24 mouse cellular contexts compared by ENCODE assay signal in the genomic region with DNA sequence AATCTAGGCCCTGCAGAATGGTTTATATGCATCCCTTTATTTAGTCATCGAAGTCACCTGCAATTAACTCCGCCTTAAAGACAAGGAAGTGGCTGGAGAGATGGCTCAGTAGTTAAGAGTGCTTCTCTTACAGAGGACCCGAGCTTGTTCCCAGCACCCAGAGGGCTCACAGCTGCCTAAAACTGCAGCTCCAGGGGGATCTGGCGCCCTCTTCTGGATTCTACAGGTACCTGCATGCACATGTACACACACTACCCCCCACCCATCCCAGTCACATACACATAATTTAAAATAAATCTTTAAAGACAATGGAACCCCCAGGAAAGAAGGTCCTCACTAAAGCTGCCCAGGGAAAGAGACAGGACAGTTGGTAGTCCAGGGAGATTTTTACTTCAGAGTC.
DNase-seq lines count a peak whose midpoint lies in the region; ATAC-seq and TF ChIP-seq lines count a peak whose summit lies in the region.
"Had no signal": no experiment of that assay in that cellular context is flagged by ENCODE, and none has a peak within 500 bp of the region (broad histone marks: within the 10 kb centered on the region; RNA-seq: fewer than 3 reads in every experiment).

No protein-coding gene starts in this region.

- no peak overlapping the region for H3K4me2 ChIP-seq in kidney, postnatal 0 days (ENCODE audit: low read length)
- no peak overlapping the region for H3K4me2 ChIP-seq in hindbrain, embryonic 16.5 days (ENCODE audit: low read length)
- H3K4me2 ChIP-seq: heart, embryonic 11.5 days; hindbrain, embryonic 12.5 days; liver, embryonic 15.5 days; midbrain, embryonic 13.5 days had no signal

- no peak overlapping the region for H3K9ac ChIP-seq in kidney, postnatal 0 days (ENCODE audit: low read depth, low read length)
- no peak overlapping the region for H3K9ac ChIP-seq in hindbrain, embryonic 16.5 days (ENCODE audit: low read depth, low read length)
- H3K9ac ChIP-seq: hindbrain, embryonic 12.5 days; liver, embryonic 15.5 days; midbrain, embryonic 13.5 days had no signal

- H3K4me3 ChIP-seq in kidney, postnatal 0 days (replicated peaks; ENCODE audit: low read depth, low read length), result no peak overlapping the region
- H3K4me3 ChIP-seq in testis, adult 2 months (ENCODE audit: control insufficient read depth, low read depth, low read length), result no peak overlapping the region
- H3K4me3 ChIP-seq in bone marrow, adult 2 months (replicated peaks; ENCODE audit: control insufficient read depth, low read depth, low read length), result no peak overlapping the region
- H3K4me3 ChIP-seq in hindbrain, embryonic 16.5 days (ENCODE audit: low read length), result no peak overlapping the region
- H3K4me3 ChIP-seq in hindbrain, embryonic 10.5 days, result no peak overlapping the region
- H3K4me3 ChIP-seq: hindbrain, embryonic 12.5 days; left cerebral cortex, adult 2 months; liver, embryonic 15.5 days; midbrain, embryonic 13.5 days; myocyte had no signal

- no peak for ATAC-seq in kidney, postnatal 0 days (replicated peaks; ENCODE audit: low FRiP score, low read depth)
- ATAC-seq in hindbrain, embryonic 16.5 days, result no peak
- ATAC-seq: forebrain, embryonic 16.5 days; midbrain, embryonic 13.5 days had no signal

- peak overlapping the region; percentile 47; the same call in 1 of the 2 replicates for H3K27ac ChIP-seq in kidney, postnatal 0 days
- no peak overlapping the region for H3K27ac ChIP-seq in testis, adult 2 months (ENCODE audit: control insufficient read depth, insufficient read depth, low read depth, low read length)
- no peak overlapping the region for H3K27ac ChIP-seq in bone marrow, adult 2 months (ENCODE audit: control insufficient read depth, insufficient read depth, low read depth, low read length, poor library complexity)
- no peak overlapping the region for H3K27ac ChIP-seq in hindbrain, embryonic 16.5 days (ENCODE audit: low read depth, low read length)
- no peak overlapping the region for H3K27ac ChIP-seq in hindbrain, embryonic 10.5 days
- H3K27ac ChIP-seq: hindbrain, embryonic 12.5 days; left cerebral cortex, adult 2 months; liver, embryonic 15.5 days; midbrain, embryonic 13.5 days had no signal

- no peaks in the 10 kb centered on the region for H3K36me3 ChIP-seq in kidney, postnatal 0 days (ENCODE audit: insufficient read depth, low read length)
- H3K36me3 ChIP-seq in testis, adult 2 months (ENCODE audit: control insufficient read depth, insufficient read depth, low read length), result no peaks in the 10 kb centered on the region
- no peaks in the 10 kb centered on the region for H3K36me3 ChIP-seq in hindbrain, embryonic 16.5 days (ENCODE audit: control insufficient read depth, insufficient read depth, low read length)
- H3K36me3 ChIP-seq in hindbrain, embryonic 10.5 days, result no peaks in the 10 kb centered on the region
- H3K36me3 ChIP-seq: hindbrain, embryonic 12.5 days; liver, embryonic 15.5 days; midbrain, embryonic 13.5 days had no signal

- no peak for TF ChIP-seq POLR2A in testis, adult 2 months (IDR thresholded peaks at IDR 0.05; ENCODE audit: control insufficient read depth, low read depth, low read length)
- no peak for TF ChIP-seq POLR2A in bone marrow, adult 2 months (IDR thresholded peaks at IDR 0.05; ENCODE audit: borderline replicate concordance, control insufficient read depth, low read depth, low read length)

- H3K9me3 ChIP-seq in kidney, postnatal 0 days (replicated peaks; ENCODE audit: low read length), result no peaks in the 10 kb centered on the region
- H3K9me3 ChIP-seq in hindbrain, embryonic 16.5 days (ENCODE audit: control insufficient read depth, low read length), result no peaks in the 10 kb centered on the region; the same call in 1 of the 2 replicates
- H3K9me3 ChIP-seq in hindbrain, embryonic 10.5 days, result peaks cover 3% of the 10 kb centered on the region; the same call in 1 of the 2 replicates
- H3K9me3 ChIP-seq: liver, embryonic 15.5 days; midbrain, embryonic 13.5 days had no signal

- peak; percentile 22; the same call in 1 of the 2 replicates for TF ChIP-seq CTCF in kidney, postnatal 0 days (IDR thresholded peaks at IDR 0.05; ENCODE audit: low read depth)
- peak; percentile 70; the same call in 1 of the 2 replicates for TF ChIP-seq CTCF in testis, adult 2 months (IDR thresholded peaks at IDR 0.05; ENCODE audit: control insufficient read depth, insufficient read depth, insufficient replicate concordance, low read depth, low read length)
- TF ChIP-seq CTCF in bone marrow, adult 2 months (IDR thresholded peaks at IDR 0.05; ENCODE audit: control insufficient read depth, insufficient read depth, low read length), result 0 out of 2 replicates have a peak, but pooled peaks have one; percentile 8

- no peaks in the 10 kb centered on the region for H3K4me1 ChIP-seq in kidney, postnatal 0 days (replicated peaks; ENCODE audit: insufficient read depth, low read length)
- H3K4me1 ChIP-seq in testis, adult 2 months (ENCODE audit: control insufficient read depth, insufficient read depth, low read length), result no peaks in the 10 kb centered on the region
- H3K4me1 ChIP-seq in bone marrow, adult 2 months (ENCODE audit: control insufficient read depth, insufficient read depth, low read length), result no peaks in the 10 kb centered on the region
- no peaks in the 10 kb centered on the region for H3K4me1 ChIP-seq in hindbrain, embryonic 16.5 days (ENCODE audit: control insufficient read depth, insufficient read depth, low read depth, low read length)
- H3K4me1 ChIP-seq in hindbrain, embryonic 10.5 days (replicated peaks), result peaks cover 8% of the 10 kb centered on the region
- H3K4me1 ChIP-seq: liver, embryonic 15.5 days; midbrain, embryonic 13.5 days had no signal

- WGBS in kidney, postnatal 0 days, result 83% methylated on average over 4 of the region's 4 CpGs
- 74% methylated on average over 4 of the region's 4 CpGs for WGBS in bone marrow, adult 2 months
- 90% methylated on average over 4 of the region's 4 CpGs for WGBS in hindbrain, embryonic 16.5 days
- 85% methylated on average over 4 of the region's 4 CpGs for WGBS in hindbrain, embryonic 10.5 days

- no peaks in the 10 kb centered on the region for H3K27me3 ChIP-seq in kidney, postnatal 0 days (ENCODE audit: insufficient read depth, low read length)
- H3K27me3 ChIP-seq in testis, adult 2 months (ENCODE audit: control insufficient read depth, insufficient read depth, low read length), result no peaks in the 10 kb centered on the region
- H3K27me3 ChIP-seq in hindbrain, embryonic 16.5 days (replicated peaks; ENCODE audit: control insufficient read depth, insufficient read depth, low read length), result no peaks in the 10 kb centered on the region
- no peaks in the 10 kb centered on the region for H3K27me3 ChIP-seq in hindbrain, embryonic 10.5 days (ENCODE audit: insufficient read depth, poor library complexity, severe bottlenecking)
- H3K27me3 ChIP-seq: hindbrain, embryonic 12.5 days; liver, embryonic 15.5 days; midbrain, embryonic 13.5 days had no signal

- no peak for DNase-seq in kidney, postnatal 0 days (ENCODE audit: low spot score)
- DNase-seq in kidney, postnatal 25 days, result no peak
- DNase-seq in testis, postnatal 14 days (ENCODE audit: low spot score), result no peak
- no peak for DNase-seq in hindbrain, embryonic 10.5 days (ENCODE audit: low spot score)
- DNase-seq: adrenal gland, postnatal 14 days; cerebellum, adult 11-12 months; cerebellum, postnatal 14 days; embryo, embryonic 11 days; heart, postnatal 10 days; layer of hippocampus, adult 9-11 months; left cerebral cortex, postnatal 4 days; lung, postnatal 14 days; spleen, adult 18-20 months; thymus, adult 2 months had no signal

Comparison
In these comparisons a context has a peak if more than half of its experiments do, and no peak if none do; other contexts are left out.
1. CTCF ChIP-seq: peak in every context shown above with its lines; median percentile 70 in testis, adult 2 months; 22 in kidney, postnatal 0 days; 8 in bone marrow, adult 2 months.